Mouse (Mus musculus): ENCODE results near the gene Oasl1. TPM values are rescaled to one million over a fixed set of nuclear protein-coding genes. Genes with fewer than 3 reads are reported as not detected.
A peak's percentile ranks its signal among the peaks of the same experiment; 100 is the strongest.

Oasl1 gene
- polyA plus RNA-seq, 1 experiment: 20.1 TPM

DNA sequence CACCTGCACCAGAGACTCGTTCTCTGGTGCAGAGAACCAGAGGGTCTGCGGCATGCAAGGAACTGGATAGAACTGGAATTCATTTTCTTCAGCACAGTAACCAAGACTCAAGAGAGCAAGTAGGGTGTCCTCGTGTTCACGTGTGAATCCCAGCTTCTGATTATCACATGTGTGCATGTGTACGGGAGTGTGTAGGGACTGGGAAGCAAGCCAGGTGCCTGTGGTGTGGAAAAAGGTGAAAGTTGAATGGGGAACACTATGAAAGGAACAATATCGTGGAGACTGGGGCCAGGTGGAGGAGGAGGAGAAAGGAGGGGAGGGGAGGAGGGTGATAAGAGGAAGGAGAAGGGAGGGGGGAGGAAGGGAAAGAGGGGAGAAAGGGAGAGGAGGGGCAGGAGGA is 36.2 kb upstream of the Oasl1 start:
- TF ChIP-seq POLR2A (IDR thresholded peaks at IDR 0.05; ENCODE audit: control insufficient read depth, extremely low read depth, insufficient read depth, low read length, poor library complexity) (no peak), CTCF (IDR thresholded peaks at IDR 0.05; ENCODE audit: borderline replicate concordance, control insufficient read depth, extremely low read depth, insufficient read depth, low read length, poor library complexity) (no peak)
- Histone ChIP-seq H3K36me3 (ENCODE audit: control insufficient read depth, insufficient read depth, low read length) (no peaks in the 10 kb centered on the region), H3K4me1 (replicated peaks; ENCODE audit: control insufficient read depth, insufficient read depth, low read length) (no peaks in the 10 kb centered on the region), H3K4me3 (ENCODE audit: control insufficient read depth, insufficient read depth, low read length) (no peak overlapping the region), H3K27me3 (ENCODE audit: control insufficient read depth, insufficient read depth, low read length) (no peaks in the 10 kb centered on the region), H3K27ac (ENCODE audit: control insufficient read depth, insufficient read depth, low read length) (no peak overlapping the region)
- DNase-seq: no peak
- 54% methylated on average over 6 of the region's 6 CpGs for WGBS

DNA sequence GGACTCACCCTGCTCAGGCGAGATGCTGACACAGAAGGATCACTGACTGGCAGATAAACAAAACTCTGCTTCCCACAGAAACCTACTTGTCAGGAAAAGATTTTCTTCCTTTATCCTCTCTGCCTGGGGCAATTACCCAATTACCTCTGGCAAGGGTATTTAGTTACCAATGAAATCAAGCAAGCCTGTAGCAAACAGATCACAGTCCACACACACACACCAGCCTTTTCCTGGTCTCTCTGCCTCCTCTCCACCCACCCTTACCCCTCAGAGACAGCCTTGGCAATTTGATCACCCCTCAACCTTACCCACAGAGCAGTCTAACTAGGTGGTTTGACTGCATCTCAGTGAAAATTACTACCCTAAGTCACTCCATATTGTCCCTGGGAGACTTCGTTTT is 34.0 kb upstream of the Oasl1 start:
- H3K4me1 ChIP-seq (replicated peaks; ENCODE audit: control insufficient read depth, insufficient read depth, low read length): no peaks in the 10 kb centered on the region
- H3K36me3 ChIP-seq (ENCODE audit: control insufficient read depth, insufficient read depth, low read length): no peaks in the 10 kb centered on the region
- H3K27me3 ChIP-seq (ENCODE audit: control insufficient read depth, insufficient read depth, low read length): no peaks in the 10 kb centered on the region
- WGBS: 98% methylated on average over 2 of the region's 2 CpGs
- H3K4me3 ChIP-seq (ENCODE audit: control insufficient read depth, insufficient read depth, low read length): no peak overlapping the region
- no peak overlapping the region for H3K27ac ChIP-seq (ENCODE audit: control insufficient read depth, insufficient read depth, low read length)
- no peak for DNase-seq
- TF ChIP-seq POLR2A (IDR thresholded peaks at IDR 0.05; ENCODE audit: control insufficient read depth, extremely low read depth, insufficient read depth, low read length, poor library complexity) (no peak), CTCF (IDR thresholded peaks at IDR 0.05; ENCODE audit: borderline replicate concordance, control insufficient read depth, extremely low read depth, insufficient read depth, low read length, poor library complexity) (no peak)

DNA sequence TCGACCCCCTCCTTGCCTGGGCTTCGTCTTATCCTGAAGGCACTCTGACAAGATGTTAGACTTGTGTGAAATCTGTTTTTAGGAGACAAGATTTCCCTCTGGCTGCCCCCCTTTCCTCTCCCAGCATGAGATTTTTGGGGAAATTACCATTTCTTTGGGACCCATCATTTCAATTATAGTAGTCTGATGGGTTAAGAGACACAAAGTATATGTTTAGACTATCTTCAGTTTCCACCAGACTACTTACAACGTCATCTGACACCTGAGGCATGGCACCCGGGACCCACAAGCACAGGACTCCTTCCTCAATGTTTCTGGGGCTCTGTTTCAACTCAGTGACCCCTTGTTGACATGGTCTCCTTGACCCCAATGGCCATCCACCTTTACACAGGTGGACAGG is 27.5 kb upstream of the Oasl1 start:
- DNase-seq: no peak
- Histone ChIP-seq H3K4me3 (ENCODE audit: control insufficient read depth, insufficient read depth, low read length) (no peak overlapping the region), H3K27me3 (ENCODE audit: control insufficient read depth, insufficient read depth, low read length) (no peaks in the 10 kb centered on the region), H3K27ac (ENCODE audit: control insufficient read depth, insufficient read depth, low read length) (no peak overlapping the region), H3K4me1 (replicated peaks; ENCODE audit: control insufficient read depth, insufficient read depth, low read length) (peaks cover 11% of the 10 kb centered on the region), H3K36me3 (ENCODE audit: control insufficient read depth, insufficient read depth, low read length) (no peaks in the 10 kb centered on the region)
- WGBS: 98% methylated on average over 4 of the region's 4 CpGs
- no peak for TF ChIP-seq POLR2A (IDR thresholded peaks at IDR 0.05; ENCODE audit: control insufficient read depth, extremely low read depth, insufficient read depth, low read length, poor library complexity)
- TF ChIP-seq CTCF (IDR thresholded peaks at IDR 0.05; ENCODE audit: borderline replicate concordance, control insufficient read depth, extremely low read depth, insufficient read depth, low read length, poor library complexity): no peak

DNA sequence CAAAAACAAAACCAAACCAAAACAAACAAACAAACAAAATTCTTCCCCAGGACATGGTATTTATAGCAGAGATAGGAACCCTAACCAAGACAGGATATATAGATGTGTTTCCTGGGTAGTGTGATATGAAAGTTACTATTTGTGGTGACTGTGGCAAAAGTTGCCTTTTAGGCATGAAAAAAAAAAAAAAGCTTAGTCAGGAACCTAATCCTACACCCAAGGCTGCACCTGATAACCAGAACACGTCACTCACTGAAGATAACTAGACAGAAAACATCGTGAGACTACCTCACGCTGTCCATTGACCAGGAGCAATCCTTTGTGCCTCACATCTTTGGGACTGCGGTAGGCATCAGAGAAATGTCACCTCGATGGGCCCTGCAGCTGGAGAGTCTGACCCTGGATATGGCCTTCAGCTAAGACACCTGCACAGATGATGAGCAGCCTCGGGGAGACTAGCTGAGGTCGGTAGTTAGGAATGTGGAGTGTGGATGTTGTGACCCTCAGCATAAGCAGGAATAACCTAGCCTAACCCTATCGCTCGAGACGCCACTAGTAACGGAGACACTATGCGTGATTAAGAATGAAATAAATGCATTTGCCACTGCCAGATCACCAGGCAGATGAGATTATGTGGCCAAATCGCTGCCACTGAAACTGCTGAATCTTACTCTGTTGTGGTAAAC is 26.2 kb upstream of the Oasl1 start, which contains the start of gene Oasl2:
Gene Oasl2, plus strand, starts transcription at position 249 of the 686 bp plus-strand sequence.
- Histone ChIP-seq H3K36me3 (ENCODE audit: control insufficient read depth, insufficient read depth, low read length) (no peaks in the 10 kb centered on the region), H3K27me3 (ENCODE audit: control insufficient read depth, insufficient read depth, low read length) (no peaks in the 10 kb centered on the region), H3K4me3 (ENCODE audit: control insufficient read depth, insufficient read depth, low read length) (peak within 1 kb of the TSS; percentile 39), H3K27ac (ENCODE audit: control insufficient read depth, insufficient read depth, low read length) (peak within 1 kb of the TSS; percentile 60), H3K4me1 (replicated peaks; ENCODE audit: control insufficient read depth, insufficient read depth, low read length) (peaks cover 11% of the 10 kb centered on the region)
- DNase-seq: no peak
- 9% methylated on average over 13 of the region's 13 CpGs for WGBS
- TF ChIP-seq CTCF (IDR thresholded peaks at IDR 0.05; ENCODE audit: borderline replicate concordance, control insufficient read depth, extremely low read depth, insufficient read depth, low read length, poor library complexity): no peak
- TF ChIP-seq POLR2A (IDR thresholded peaks at IDR 0.05; ENCODE audit: control insufficient read depth, extremely low read depth, insufficient read depth, low read length, poor library complexity): no peak

DNA sequence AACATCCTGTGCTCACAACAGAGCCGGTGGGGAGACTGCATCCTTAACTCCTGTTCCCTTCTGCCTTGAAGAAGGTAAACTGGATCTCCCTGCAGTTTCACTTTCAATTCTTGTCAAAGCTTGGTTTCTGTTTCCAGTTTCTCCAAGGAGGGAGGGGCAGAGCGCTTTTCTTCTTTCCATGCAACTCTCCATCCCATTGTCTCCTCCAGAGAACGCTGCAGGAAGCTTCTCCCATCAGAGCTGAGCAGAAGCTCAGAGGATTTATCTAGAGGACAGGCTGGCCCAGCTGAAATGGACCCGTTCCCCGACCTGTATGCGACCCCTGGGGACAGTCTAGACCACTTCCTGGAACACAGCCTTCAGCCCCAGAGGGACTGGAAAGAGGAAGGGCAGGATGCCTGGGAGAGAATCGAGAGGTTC is 25.7 kb upstream of the Oasl1 start:
- H3K27ac ChIP-seq (ENCODE audit: control insufficient read depth, insufficient read depth, low read length): peak overlapping the region; percentile 60
- H3K27me3 ChIP-seq (ENCODE audit: control insufficient read depth, insufficient read depth, low read length): no peaks in the 10 kb centered on the region
- H3K36me3 ChIP-seq (ENCODE audit: control insufficient read depth, insufficient read depth, low read length): no peaks in the 10 kb centered on the region
- peak overlapping the region; percentile 39 for H3K4me3 ChIP-seq (ENCODE audit: control insufficient read depth, insufficient read depth, low read length)
- TF ChIP-seq POLR2A (IDR thresholded peaks at IDR 0.05; ENCODE audit: control insufficient read depth, extremely low read depth, insufficient read depth, low read length, poor library complexity): no peak
- TF ChIP-seq CTCF (IDR thresholded peaks at IDR 0.05; ENCODE audit: borderline replicate concordance, control insufficient read depth, extremely low read depth, insufficient read depth, low read length, poor library complexity): no peak
- no peak for DNase-seq
- peaks cover 11% of the 10 kb centered on the region for H3K4me1 ChIP-seq (replicated peaks; ENCODE audit: control insufficient read depth, insufficient read depth, low read length)
- WGBS: 2% methylated on average over 7 of the region's 7 CpGs

DNA sequence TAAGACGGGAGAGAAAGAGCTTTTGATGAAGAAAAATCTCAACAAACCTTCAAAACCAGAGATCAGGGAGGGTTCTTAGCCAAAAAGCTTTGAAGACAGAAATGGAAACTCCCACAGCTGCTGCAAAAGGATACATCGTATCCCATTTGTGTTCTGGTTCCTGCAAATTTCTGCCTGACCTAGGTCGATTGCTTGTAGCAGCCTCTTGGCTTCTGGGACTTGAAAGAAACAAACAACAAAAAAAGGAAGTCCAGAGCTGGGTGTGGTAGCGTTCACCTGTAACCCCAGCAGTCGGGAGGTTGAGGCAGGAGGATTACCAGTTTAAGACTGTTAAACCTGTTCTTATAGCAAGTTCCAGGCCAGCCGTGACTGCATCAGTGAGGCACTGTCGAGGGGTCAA is 24.2 kb upstream of the Oasl1 start:
- Histone ChIP-seq H3K27ac (ENCODE audit: control insufficient read depth, insufficient read depth, low read length) (no peak overlapping the region), H3K4me3 (ENCODE audit: control insufficient read depth, insufficient read depth, low read length) (no peak overlapping the region), H3K36me3 (ENCODE audit: control insufficient read depth, insufficient read depth, low read length) (no peaks in the 10 kb centered on the region), H3K27me3 (ENCODE audit: control insufficient read depth, insufficient read depth, low read length) (no peaks in the 10 kb centered on the region), H3K4me1 (replicated peaks; ENCODE audit: control insufficient read depth, insufficient read depth, low read length) (peaks cover 11% of the 10 kb centered on the region)
- TF ChIP-seq POLR2A (IDR thresholded peaks at IDR 0.05; ENCODE audit: control insufficient read depth, extremely low read depth, insufficient read depth, low read length, poor library complexity): no peak
- no peak for TF ChIP-seq CTCF (IDR thresholded peaks at IDR 0.05; ENCODE audit: borderline replicate concordance, control insufficient read depth, extremely low read depth, insufficient read depth, low read length, poor library complexity)
- 28% methylated on average over 7 of the region's 7 CpGs for WGBS
- DNase-seq: no peak
